Mouse (Mus musculus) ES-Bruce4 (cell line): Measurements from ENCODE around the gene Elovl6.

Experiments
- CTCF ChIP-seq: IDR thresholded peaks from one replicate; pipeline ENCODE4 v1.8.1; 2011; ENCODE audit warnings: low read depth, low read length
- EP300 ChIP-seq: IDR thresholded peaks from 2 replicates; pipeline ENCODE4 v1.6.1; 2011; ENCODE audit warnings: low read depth, low read length; ENCODE audit not compliant: insufficient read depth
- POLR2A ChIP-seq: IDR thresholded peaks from one replicate; pipeline ENCODE4 v1.8.1; 2011; ENCODE audit warnings: low read length; ENCODE audit not compliant: insufficient read depth

DNA sequence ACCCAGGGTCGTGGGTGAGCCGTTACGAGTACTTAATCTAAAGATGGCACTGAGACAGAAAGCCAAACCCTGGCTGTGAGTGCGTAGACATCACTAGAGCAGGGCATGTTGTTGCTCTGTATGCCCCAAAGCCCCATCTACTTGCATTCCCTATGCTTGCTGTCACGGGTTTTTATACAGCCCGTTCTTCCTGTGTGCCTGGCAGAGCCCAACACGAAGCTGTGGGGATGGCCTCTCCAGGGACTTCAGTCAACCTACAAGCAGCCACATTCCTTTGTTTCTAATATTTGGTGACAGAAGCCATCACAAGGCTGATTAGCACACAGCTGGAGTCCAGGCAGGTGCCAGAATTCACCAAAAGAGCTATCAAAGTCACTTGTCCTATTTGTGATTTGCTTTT lies 73.3 kb downstream of the Elovl6 start:
- no peak for TF ChIP-seq POLR2A
- no peak for TF ChIP-seq CTCF
- no peak for TF ChIP-seq EP300
